Mouse (Mus musculus) limb, embryonic 13.5 days (tissue): ENCODE data around the gene Rimbp3. TPM values are rescaled to one million over a fixed set of nuclear protein-coding genes. Genes with fewer than 3 reads are reported as not detected.

Experiments
- polyA plus RNA-seq: library from polyadenylated mRNA; unstranded; fragments of >200 nt; fragmentation: Nextera tagmentation; extraction: Ambion mirVana; gene quantifications from 2 replicates; pipeline ENCODE4 v1.2.1, GENCODE M21; 2015

Gene Rimbp3
- polyA plus RNA-seq, 1 experiment from 2014 or later: 0.38 TPM

Other genes starting within 250 kb of the Rimbp3 start
- 145 and 155 TPM in 2 replicates for gene Mapk1, start 225.2 kb upstream of the Rimbp3 start, polyA plus RNA-seq
- 53.8 and 57.3 TPM in 2 replicates for gene Ypel1, start 138.9 kb upstream of the Rimbp3 start, polyA plus RNA-seq
- 150 and 158 TPM in 2 replicates for gene Ppil2, start 97.3 kb upstream of the Rimbp3 start, polyA plus RNA-seq
- 70.7 and 78.6 TPM in 2 replicates for gene 2610318N02Rik, start 83.4 kb upstream of the Rimbp3 start, polyA plus RNA-seq
- 47.7 and 58.0 TPM in 2 replicates for gene Sdf2l1, start 76.2 kb upstream of the Rimbp3 start, polyA plus RNA-seq
- gene Ydjc, start 64.0 kb upstream of the Rimbp3 start, polyA plus RNA-seq: 7.2 and 7.6 TPM in 2 replicates
- gene Ccdc116, start 61.4 kb upstream of the Rimbp3 start, polyA plus RNA-seq: 0.51 and 0.59 TPM in 2 replicates
- 356 and 360 TPM in 2 replicates for gene Ube2l3, start 6.0 kb upstream of the Rimbp3 start, polyA plus RNA-seq
- gene Hic2, start 25.0 kb downstream of the Rimbp3 start, polyA plus RNA-seq: 9.1 and 9.3 TPM in 2 replicates
- gene Tmem191c, start 67.5 kb downstream of the Rimbp3 start, polyA plus RNA-seq: 12.6 and 14.3 TPM in 2 replicates
- gene Serpind1, start 122.8 kb downstream of the Rimbp3 start, polyA plus RNA-seq: 0.83 and 0.88 TPM in 2 replicates
- gene Snap29, start 197.4 kb downstream of the Rimbp3 start, polyA plus RNA-seq: 13.9 and 14.0 TPM in 2 replicates
- 35.0 and 35.6 TPM in 2 replicates for gene Pi4ka, start 197.7 kb downstream of the Rimbp3 start, polyA plus RNA-seq
- 81.6 and 88.6 TPM in 2 replicates for gene Crkl, start 243.4 kb downstream of the Rimbp3 start, polyA plus RNA-seq